ENCODE assay signal across 9 mouse cellular contexts in the genomic region with DNA sequence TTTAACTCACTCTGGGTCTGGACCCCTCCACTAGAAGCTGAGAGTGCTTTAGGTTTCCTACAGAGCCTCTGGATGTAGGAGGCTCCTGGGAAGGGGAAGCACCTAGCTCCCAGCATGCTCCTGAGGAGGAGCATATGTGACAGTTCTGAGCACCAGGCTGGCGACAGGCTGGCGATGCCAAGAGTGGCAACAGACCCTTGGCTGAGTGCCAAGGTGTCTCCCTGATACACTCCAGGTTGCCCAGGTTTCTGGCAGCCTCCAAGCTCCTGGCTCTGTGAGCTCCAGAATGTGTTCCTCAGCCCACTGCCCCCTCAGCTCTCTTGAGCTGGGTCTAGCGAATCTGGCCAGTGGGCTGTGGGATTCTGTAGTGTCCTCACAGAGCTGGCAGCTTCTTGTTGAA. TPM values are rescaled to one million over a fixed set of nuclear protein-coding genes. Genes with fewer than 3 reads are reported as not detected.
DNase-seq lines count a peak whose midpoint lies in the region; ATAC-seq and TF ChIP-seq lines count a peak whose summit lies in the region.
"Had no signal": no experiment of that assay in that cellular context is flagged by ENCODE, and none has a peak within 500 bp of the region (broad histone marks: within the 10 kb centered on the region; RNA-seq: fewer than 3 reads in every experiment).

No protein-coding gene starts in this region.

- 47% methylated on average over 3 of the region's 3 CpGs for WGBS in intestine, embryonic 16.5 days
- WGBS in intestine, postnatal 0 days = 47% methylated on average over 3 of the region's 3 CpGs
- WGBS in heart, embryonic 13.5 days = 16% methylated on average over 3 of the region's 3 CpGs
- WGBS in kidney, embryonic 15.5 days = 59% methylated on average over 3 of the region's 3 CpGs
- WGBS in liver, embryonic 11.5 days = 65% methylated on average over 3 of the region's 3 CpGs

- no peak for ATAC-seq in intestine, embryonic 16.5 days
- no peak for ATAC-seq in intestine, postnatal 0 days
- 0 out of 2 replicates have a peak, but pooled peaks have one; percentile 20 for ATAC-seq in heart, embryonic 13.5 days (ENCODE audit: extremely low read depth, insufficient number of reproducible peaks, low FRiP score, low TSS enrichment)
- ATAC-seq in kidney, embryonic 15.5 days (replicated peaks; ENCODE audit: low FRiP score) = no peak
- no peak for ATAC-seq in liver, embryonic 11.5 days (replicated peaks; ENCODE audit: low FRiP score)

- H3K27ac ChIP-seq in intestine, embryonic 16.5 days (ENCODE audit: low read length) = no peak overlapping the region
- H3K27ac ChIP-seq in intestine, postnatal 0 days (ENCODE audit: low read depth, low read length) = no peak overlapping the region
- peak overlapping the region; percentile 60 for H3K27ac ChIP-seq in heart, embryonic 13.5 days (replicated peaks)
- H3K27ac ChIP-seq in kidney, embryonic 15.5 days = no peak overlapping the region
- H3K27ac ChIP-seq in liver, embryonic 11.5 days (ENCODE audit: low read depth, low read length) = no peak overlapping the region
- H3K27ac ChIP-seq: embryonic facial prominence, embryonic 15.5 days had no signal

- no peaks in the 10 kb centered on the region for H3K9me3 ChIP-seq in intestine, embryonic 16.5 days (ENCODE audit: control insufficient read depth, low read length)
- no peaks in the 10 kb centered on the region for H3K9me3 ChIP-seq in intestine, postnatal 0 days (ENCODE audit: control insufficient read depth)
- H3K9me3 ChIP-seq in heart, embryonic 13.5 days = no peaks in the 10 kb centered on the region
- H3K9me3 ChIP-seq in kidney, embryonic 15.5 days (replicated peaks) = no peaks in the 10 kb centered on the region
- no peaks in the 10 kb centered on the region for H3K9me3 ChIP-seq in liver, embryonic 11.5 days (ENCODE audit: control insufficient read depth, low read length)
- H3K9me3 ChIP-seq: embryonic facial prominence, embryonic 15.5 days had no signal

- peak overlapping the region; percentile 15; the same call in 1 of the 2 replicates for H3K9ac ChIP-seq in intestine, embryonic 16.5 days (ENCODE audit: low read depth, low read length)
- H3K9ac ChIP-seq in intestine, postnatal 0 days (ENCODE audit: low read depth, low read length) = no peak overlapping the region
- peak overlapping the region; percentile 2 for H3K9ac ChIP-seq in heart, embryonic 13.5 days
- no peak overlapping the region for H3K9ac ChIP-seq in kidney, embryonic 15.5 days
- no peak overlapping the region for H3K9ac ChIP-seq in liver, embryonic 11.5 days (ENCODE audit: low read depth, low read length)
- H3K9ac ChIP-seq: embryonic facial prominence, embryonic 15.5 days had no signal

- no peak overlapping the region for H3K4me3 ChIP-seq in intestine, embryonic 16.5 days (ENCODE audit: low read length)
- H3K4me3 ChIP-seq in intestine, postnatal 0 days (ENCODE audit: low read depth, low read length) = no peak overlapping the region
- no peak overlapping the region for H3K4me3 ChIP-seq in heart, embryonic 13.5 days
- no peak overlapping the region for H3K4me3 ChIP-seq in kidney, embryonic 15.5 days (replicated peaks)
- H3K4me3 ChIP-seq in liver, embryonic 11.5 days (ENCODE audit: low read depth, low read length) = no peak overlapping the region
- H3K4me3 ChIP-seq: embryonic facial prominence, embryonic 15.5 days had no signal

- H3K4me1 ChIP-seq in intestine, embryonic 16.5 days (ENCODE audit: control insufficient read depth, insufficient read depth, low read length) = peaks cover 7% of the 10 kb centered on the region
- H3K4me1 ChIP-seq in intestine, postnatal 0 days (replicated peaks; ENCODE audit: control insufficient read depth, insufficient read depth, low read length) = no peaks in the 10 kb centered on the region
- H3K4me1 ChIP-seq in heart, embryonic 13.5 days = peaks cover 32% of the 10 kb centered on the region
- H3K4me1 ChIP-seq in kidney, embryonic 15.5 days = peaks cover 24% of the 10 kb centered on the region
- no peaks in the 10 kb centered on the region for H3K4me1 ChIP-seq in liver, embryonic 11.5 days (replicated peaks; ENCODE audit: control insufficient read depth, insufficient read depth, low read length)

- no peaks in the 10 kb centered on the region for H3K36me3 ChIP-seq in intestine, embryonic 16.5 days (ENCODE audit: control insufficient read depth, insufficient read depth, low read length)
- no peaks in the 10 kb centered on the region for H3K36me3 ChIP-seq in intestine, postnatal 0 days (ENCODE audit: control insufficient read depth, insufficient read depth)
- H3K36me3 ChIP-seq in heart, embryonic 13.5 days = no peaks in the 10 kb centered on the region
- H3K36me3 ChIP-seq in kidney, embryonic 15.5 days = no peaks in the 10 kb centered on the region
- no peaks in the 10 kb centered on the region for H3K36me3 ChIP-seq in liver, embryonic 11.5 days (ENCODE audit: control insufficient read depth, insufficient read depth, low read length)
- H3K36me3 ChIP-seq: embryonic facial prominence, embryonic 15.5 days had no signal

- H3K27me3 ChIP-seq in intestine, embryonic 16.5 days (replicated peaks; ENCODE audit: control insufficient read depth, insufficient read depth, low read length) = no peaks in the 10 kb centered on the region; the same call in 1 of the 2 replicates
- peaks cover 11% of the 10 kb centered on the region; the same call in 1 of the 2 replicates for H3K27me3 ChIP-seq in intestine, postnatal 0 days (replicated peaks; ENCODE audit: control insufficient read depth, insufficient read depth, low read length)
- peaks cover 61% of the 10 kb centered on the region for H3K27me3 ChIP-seq in heart, embryonic 13.5 days (replicated peaks)
- peaks cover 6% of the 10 kb centered on the region; the same call in 1 of the 2 replicates for H3K27me3 ChIP-seq in kidney, embryonic 15.5 days
- H3K27me3 ChIP-seq in liver, embryonic 11.5 days (replicated peaks; ENCODE audit: control insufficient read depth, insufficient read depth, low read length) = peaks cover 39% of the 10 kb centered on the region

- no peak overlapping the region for H3K4me2 ChIP-seq in intestine, embryonic 16.5 days (ENCODE audit: low read depth, low read length)
- H3K4me2 ChIP-seq in intestine, postnatal 0 days (replicated peaks; ENCODE audit: low read depth) = no peak overlapping the region
- 0 out of 2 replicates have a peak overlapping the region, but pooled peaks have one; percentile 3 for H3K4me2 ChIP-seq in heart, embryonic 13.5 days
- H3K4me2 ChIP-seq in kidney, embryonic 15.5 days = no peak overlapping the region
- no peak overlapping the region for H3K4me2 ChIP-seq in liver, embryonic 11.5 days
- H3K4me2 ChIP-seq: embryonic facial prominence, embryonic 15.5 days had no signal

- DNase-seq in testis, postnatal 10 days (ENCODE audit: low spot score) = peak; percentile 43
- no peak for DNase-seq in testis, postnatal 14 days (ENCODE audit: low spot score)
- DNase-seq in ovary, postnatal 10 days (ENCODE audit: low spot score) = no peak
- DNase-seq in liver, embryonic 11.5 days (ENCODE audit: low spot score) = no peak

- no peak for TF ChIP-seq CTCF in intestine, postnatal 0 days (IDR thresholded peaks at IDR 0.05; ENCODE audit: low read depth)

RNA-seq across cellular contexts. Expression of gene Sstr3, which starts 2.9 kb away (rescaled TPM):
- polyA plus RNA-seq in intestine, embryonic 16.5 days (2015; fragmentation: Nextera tagmentation; extraction: Ambion mirVana) = 0.23 and 0.24 TPM in 2 replicates
- polyA plus RNA-seq in intestine, postnatal 0 days (2015; fragmentation: Nextera tagmentation; extraction: Ambion mirVana) = 0.05 and 0.10 TPM in 2 replicates
- 0.09 TPM in 1 of 2 replicates, not detected in the other for polyA plus RNA-seq in heart, embryonic 13.5 days (2015; fragmentation: Nextera tagmentation; extraction: Ambion mirVana)
- 0.30 and 0.58 TPM in 2 replicates for polyA plus RNA-seq in kidney, embryonic 15.5 days (2015; fragmentation: Nextera tagmentation; extraction: Ambion mirVana)
- not detected in 2 replicates for polyA plus RNA-seq in liver, embryonic 11.5 days (2014; fragmentation: Nextera tagmentation; extraction: Ambion mirVana)
- polyA plus RNA-seq: embryonic facial prominence, embryonic 15.5 days had no signal

RNA-seq across cellular contexts. Expression of gene C1qtnf6, which starts 10.4 kb away (rescaled TPM):
- 24.0 and 25.5 TPM in 2 replicates for polyA plus RNA-seq in intestine, embryonic 16.5 days (2015; fragmentation: Nextera tagmentation; extraction: Ambion mirVana)
- 14.3 and 16.0 TPM in 2 replicates for polyA plus RNA-seq in intestine, postnatal 0 days (2015; fragmentation: Nextera tagmentation; extraction: Ambion mirVana)
- 28.7 and 31.8 TPM in 2 replicates for polyA plus RNA-seq in heart, embryonic 13.5 days (2015; fragmentation: Nextera tagmentation; extraction: Ambion mirVana)
- 27.7 and 30.4 TPM in 2 replicates for polyA plus RNA-seq in kidney, embryonic 15.5 days (2015; fragmentation: Nextera tagmentation; extraction: Ambion mirVana)
- 11.4 and 14.0 TPM in 2 replicates for polyA plus RNA-seq in liver, embryonic 11.5 days (2014; fragmentation: Nextera tagmentation; extraction: Ambion mirVana)

RNA-seq across cellular contexts. Expression of gene Rac2, which starts 31.0 kb away (rescaled TPM):
- polyA plus RNA-seq in intestine, embryonic 16.5 days (2015; fragmentation: Nextera tagmentation; extraction: Ambion mirVana) = 19.9 and 25.1 TPM in 2 replicates
- 9.0 and 9.9 TPM in 2 replicates for polyA plus RNA-seq in intestine, postnatal 0 days (2015; fragmentation: Nextera tagmentation; extraction: Ambion mirVana)
- 7.6 and 8.9 TPM in 2 replicates for polyA plus RNA-seq in heart, embryonic 13.5 days (2015; fragmentation: Nextera tagmentation; extraction: Ambion mirVana)
- polyA plus RNA-seq in kidney, embryonic 15.5 days (2015; fragmentation: Nextera tagmentation; extraction: Ambion mirVana) = 8.1 and 11.1 TPM in 2 replicates
- 124 and 126 TPM in 2 replicates for polyA plus RNA-seq in liver, embryonic 11.5 days (2014; fragmentation: Nextera tagmentation; extraction: Ambion mirVana)

RNA-seq across cellular contexts. Expression of gene Il2rb, which starts 46.5 kb away (rescaled TPM):
- 1.8 and 2.1 TPM in 2 replicates for polyA plus RNA-seq in intestine, embryonic 16.5 days (2015; fragmentation: Nextera tagmentation; extraction: Ambion mirVana)
- polyA plus RNA-seq in intestine, postnatal 0 days (2015; fragmentation: Nextera tagmentation; extraction: Ambion mirVana) = 0.58 and 0.63 TPM in 2 replicates
- polyA plus RNA-seq in heart, embryonic 13.5 days (2015; fragmentation: Nextera tagmentation; extraction: Ambion mirVana) = 0.04 TPM in 1 of 2 replicates, not detected in the other
- 0.44 and 0.60 TPM in 2 replicates for polyA plus RNA-seq in kidney, embryonic 15.5 days (2015; fragmentation: Nextera tagmentation; extraction: Ambion mirVana)
- polyA plus RNA-seq in liver, embryonic 11.5 days (2014; fragmentation: Nextera tagmentation; extraction: Ambion mirVana) = 0.07 and 0.31 TPM in 2 replicates

RNA-seq across cellular contexts. Expression of gene Cyth4, which starts 55.2 kb away (rescaled TPM):
- 7.2 and 8.5 TPM in 2 replicates for polyA plus RNA-seq in intestine, embryonic 16.5 days (2015; fragmentation: Nextera tagmentation; extraction: Ambion mirVana)
- polyA plus RNA-seq in intestine, postnatal 0 days (2015; fragmentation: Nextera tagmentation; extraction: Ambion mirVana) = 2.5 and 3.1 TPM in 2 replicates
- polyA plus RNA-seq in heart, embryonic 13.5 days (2015; fragmentation: Nextera tagmentation; extraction: Ambion mirVana) = 5.0 and 5.2 TPM in 2 replicates
- 7.1 and 8.1 TPM in 2 replicates for polyA plus RNA-seq in kidney, embryonic 15.5 days (2015; fragmentation: Nextera tagmentation; extraction: Ambion mirVana)
- polyA plus RNA-seq in liver, embryonic 11.5 days (2014; fragmentation: Nextera tagmentation; extraction: Ambion mirVana) = 7.8 and 9.5 TPM in 2 replicates

Comparison
In these comparisons a context has a peak if more than half of its experiments do, and no peak if none do; other contexts are left out.
1. H3K9ac ChIP-seq: peak in intestine, embryonic 16.5 days (single experiment) and heart, embryonic 13.5 days (single experiment); none in intestine, postnatal 0 days (single experiment), kidney, embryonic 15.5 days (single experiment) and liver, embryonic 11.5 days (single experiment).